Mouse (Mus musculus): ENCODE measurements at regions not wholly inside any gene's neighbourhood (a gene's known extent, or its start where the extent isn't known, plus 50 kb on each side); places are given as distances from the start of the nearest gene placed in this dataset.
"Not testable (repeated sequence)": the region's sequence is repeated elsewhere in the genome, so short reads cannot be mapped to it uniquely, and the experiment has no call there.

DNA sequence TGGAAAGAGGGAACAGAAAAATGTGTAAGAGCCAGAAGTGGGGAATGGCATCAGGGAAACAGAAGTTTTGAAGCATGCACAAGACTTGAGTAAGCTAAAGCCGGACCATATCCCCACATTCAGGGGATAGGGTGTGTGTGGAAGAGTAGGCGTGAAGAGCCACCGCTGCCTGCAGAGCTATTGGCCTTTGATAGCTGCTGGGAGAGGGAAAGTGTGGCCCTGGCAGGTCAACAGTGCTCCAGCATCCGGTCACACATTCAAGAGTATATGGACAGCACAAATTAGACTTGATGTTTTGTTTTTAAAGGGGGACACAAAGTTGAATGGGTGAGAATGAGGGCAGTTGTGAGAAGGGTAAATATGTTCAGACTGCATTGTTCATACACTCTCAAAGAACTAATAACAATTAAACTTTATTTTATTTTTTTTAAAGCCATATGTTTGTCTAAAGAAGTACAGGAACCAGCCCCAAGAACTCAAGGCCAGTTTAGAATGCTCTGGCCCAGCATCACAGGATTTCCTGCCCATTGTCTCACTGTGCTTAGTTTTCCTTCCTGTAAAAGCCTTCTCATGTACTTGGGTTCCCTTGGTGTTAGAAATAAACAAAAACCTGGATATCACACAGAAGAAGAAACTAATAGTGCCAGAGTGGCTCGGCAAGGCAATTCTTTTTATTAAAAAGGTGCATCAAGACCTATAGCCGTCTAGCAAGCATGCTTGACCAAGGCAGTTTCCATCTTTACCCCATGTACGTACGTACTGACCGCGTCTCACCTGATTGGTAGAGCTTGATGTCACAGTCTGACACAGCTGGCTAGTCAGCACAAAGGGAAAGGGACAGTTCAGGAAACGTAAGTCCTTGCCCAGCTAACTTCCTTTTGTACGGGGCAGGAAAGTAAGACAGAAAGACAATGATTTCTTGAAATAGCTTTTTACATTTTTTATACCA is 144.6 kb upstream of the Rbbp6 start:
- H3K4me1 ChIP-seq, result no peaks in the 10 kb centered on the region
- no peaks in the 10 kb centered on the region for H3K27me3 ChIP-seq
- no peaks in the 10 kb centered on the region for H3K36me3 ChIP-seq
- no peak overlapping the region for H3K4me3 ChIP-seq
- WGBS, result 62% methylated on average over 12 of the region's 12 CpGs
- no peaks in the 10 kb centered on the region for H3K9me3 ChIP-seq
- peak; percentile 57; the same call in 1 of the 2 replicates for ATAC-seq (ENCODE audit: borderline replicate concordance, extremely low read depth, low FRiP score, low TSS enrichment)
- peak overlapping the region; percentile 56 for H3K27ac ChIP-seq
- no peak overlapping the region for H3K9ac ChIP-seq
- H3K4me2 ChIP-seq, result no peak overlapping the region

DNA sequence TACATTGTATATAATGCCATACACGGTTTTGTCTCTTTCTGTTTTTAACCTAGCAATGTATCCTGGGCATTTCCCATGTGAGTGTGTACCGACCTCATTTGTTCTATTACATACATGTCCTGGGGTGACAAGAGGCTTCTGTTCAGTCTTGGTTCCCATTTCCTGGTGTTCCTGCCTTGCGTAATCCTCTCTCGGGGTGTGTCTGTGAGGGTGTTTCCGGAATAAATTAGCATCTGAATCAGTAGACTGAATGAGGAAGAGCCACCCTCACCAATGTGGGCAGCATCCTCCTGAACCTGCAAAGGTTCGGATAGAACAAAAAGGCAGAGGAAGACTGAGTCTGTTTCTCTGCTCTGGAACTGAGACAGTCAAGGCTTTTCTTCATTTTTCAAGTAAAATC is 142.1 kb upstream of the Rbbp6 start:
- H3K27me3 ChIP-seq, result no peaks in the 10 kb centered on the region
- no peaks in the 10 kb centered on the region for H3K36me3 ChIP-seq
- no peak overlapping the region for H3K9ac ChIP-seq
- H3K27ac ChIP-seq, result no peak overlapping the region
- H3K4me2 ChIP-seq, result no peak overlapping the region
- WGBS, result 60% methylated on average over 6 of the region's 6 CpGs
- ATAC-seq (ENCODE audit: borderline replicate concordance, extremely low read depth, low FRiP score, low TSS enrichment), result no peak
- no peaks in the 10 kb centered on the region for H3K9me3 ChIP-seq
- no peak overlapping the region for H3K4me3 ChIP-seq
- no peaks in the 10 kb centered on the region for H3K4me1 ChIP-seq

DNA sequence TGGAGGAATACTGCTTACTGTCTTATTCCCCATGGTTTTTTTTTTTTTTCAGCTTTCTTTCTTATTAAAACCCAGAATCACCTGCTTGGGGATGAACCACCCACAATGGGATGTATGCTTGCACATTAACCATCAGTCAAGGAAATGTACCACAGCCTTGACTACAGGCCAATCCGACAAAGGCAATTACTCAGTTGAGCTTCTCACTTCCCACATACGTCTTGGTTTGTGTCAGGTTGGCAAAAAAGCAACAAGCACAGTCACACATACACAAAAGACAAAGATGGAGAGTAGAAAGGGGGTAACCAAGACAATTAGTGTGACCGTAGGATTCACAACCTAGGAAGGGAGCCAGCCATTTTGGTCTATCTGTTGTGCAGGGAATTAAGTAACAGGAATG is 126.4 kb upstream of the Rbbp6 start:
- H3K27ac ChIP-seq, result no peak overlapping the region
- H3K4me3 ChIP-seq, result no peak overlapping the region
- no peaks in the 10 kb centered on the region for H3K9me3 ChIP-seq
- H3K9ac ChIP-seq, result no peak overlapping the region
- no peaks in the 10 kb centered on the region for H3K36me3 ChIP-seq
- WGBS, result 86% methylated on average over 3 of the region's 3 CpGs
- no peak for ATAC-seq (ENCODE audit: borderline replicate concordance, extremely low read depth, low FRiP score, low TSS enrichment)
- H3K27me3 ChIP-seq, result no peaks in the 10 kb centered on the region
- H3K4me1 ChIP-seq, result no peaks in the 10 kb centered on the region
- H3K4me2 ChIP-seq, result no peak overlapping the region

DNA sequence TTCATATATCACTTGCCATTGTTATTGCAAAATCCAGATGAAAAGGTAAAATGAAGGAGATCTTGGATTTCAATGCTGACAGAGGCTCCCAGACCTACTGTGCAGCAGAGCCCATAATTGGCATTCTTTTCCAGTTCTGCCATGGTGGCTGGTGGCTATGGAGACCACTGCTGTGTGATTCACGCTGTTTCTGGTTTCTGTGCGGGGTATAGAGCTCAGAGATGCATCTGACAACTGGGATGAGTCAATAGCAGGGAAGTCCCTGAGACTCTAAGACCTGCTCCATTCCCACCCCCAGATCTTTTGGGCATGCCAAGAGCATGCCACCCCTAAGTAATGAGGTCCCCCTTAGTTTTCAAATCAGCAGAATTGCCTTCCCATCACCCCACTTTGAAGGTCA is 120.7 kb upstream of the Rbbp6 start:
- Histone ChIP-seq H3K4me1 (no peaks in the 10 kb centered on the region), H3K27ac (no peak overlapping the region), H3K4me2 (no peak overlapping the region), H3K4me3 (no peak overlapping the region), H3K27me3 (no peaks in the 10 kb centered on the region), H3K9me3 (no peaks in the 10 kb centered on the region), H3K9ac (no peak overlapping the region), H3K36me3 (no peaks in the 10 kb centered on the region)
- no peak for ATAC-seq (ENCODE audit: borderline replicate concordance, extremely low read depth, low FRiP score, low TSS enrichment)
- WGBS, result 70% methylated on average over 2 of the region's 2 CpGs

DNA sequence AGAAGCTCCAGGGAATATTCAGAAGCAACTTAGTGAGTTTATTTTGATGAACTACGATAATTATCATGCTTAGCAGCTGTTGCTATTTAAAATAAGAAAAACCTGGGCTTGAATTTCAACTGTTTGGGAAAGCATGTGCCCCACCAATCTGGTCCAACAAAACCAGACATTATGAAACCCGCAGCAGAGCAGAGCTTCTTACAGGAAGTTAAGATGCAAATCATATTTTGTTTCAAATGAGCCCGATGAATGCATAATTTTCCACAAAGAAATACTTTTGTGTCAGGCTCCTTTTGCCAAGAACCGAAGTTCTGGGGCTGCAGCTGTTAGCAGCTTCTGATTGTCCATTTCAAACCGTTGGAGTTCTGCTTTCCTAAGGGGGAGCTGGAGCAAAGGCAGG is 118.1 kb upstream of the Rbbp6 start:
- no peak for ATAC-seq (ENCODE audit: borderline replicate concordance, extremely low read depth, low FRiP score, low TSS enrichment)
- Histone ChIP-seq H3K4me1 (no peaks in the 10 kb centered on the region), H3K4me2 (no peak overlapping the region), H3K27me3 (no peaks in the 10 kb centered on the region), H3K36me3 (no peaks in the 10 kb centered on the region), H3K9me3 (no peaks in the 10 kb centered on the region), H3K4me3 (no peak overlapping the region), H3K9ac (no peak overlapping the region), H3K27ac (no peak overlapping the region)
- WGBS, result 49% methylated on average over 5 of the region's 5 CpGs

DNA sequence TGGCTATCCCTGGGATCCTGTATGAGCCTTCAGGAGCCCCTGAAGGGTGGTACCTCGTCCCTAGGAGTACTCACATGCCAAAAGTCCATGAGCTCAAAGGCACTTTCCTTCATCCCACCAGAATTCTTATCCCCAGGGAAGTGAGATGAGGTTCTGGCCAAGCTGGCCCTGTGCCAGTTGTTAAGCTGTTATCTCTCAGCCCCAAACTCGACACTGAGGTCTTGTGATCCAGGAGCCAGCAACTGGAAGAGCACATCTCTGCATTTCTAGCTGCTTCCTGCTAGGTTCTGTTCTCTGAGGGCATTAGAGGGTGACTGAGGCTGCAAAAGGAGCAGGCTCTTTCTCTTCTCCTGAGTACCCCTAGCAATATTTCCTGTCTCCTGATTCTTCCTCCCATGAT is 92.1 kb upstream of the Rbbp6 start:
- Histone ChIP-seq H3K36me3 (no peaks in the 10 kb centered on the region), H3K4me3 (no peak overlapping the region), H3K9ac (no peak overlapping the region), H3K27ac (no peak overlapping the region), H3K9me3 (no peaks in the 10 kb centered on the region), H3K4me1 (no peaks in the 10 kb centered on the region), H3K4me2 (no peak overlapping the region), H3K27me3 (no peaks in the 10 kb centered on the region)
- no peak for ATAC-seq (ENCODE audit: borderline replicate concordance, extremely low read depth, low FRiP score, low TSS enrichment)
- WGBS, result 14% methylated on average over 2 of the region's 2 CpGs

DNA sequence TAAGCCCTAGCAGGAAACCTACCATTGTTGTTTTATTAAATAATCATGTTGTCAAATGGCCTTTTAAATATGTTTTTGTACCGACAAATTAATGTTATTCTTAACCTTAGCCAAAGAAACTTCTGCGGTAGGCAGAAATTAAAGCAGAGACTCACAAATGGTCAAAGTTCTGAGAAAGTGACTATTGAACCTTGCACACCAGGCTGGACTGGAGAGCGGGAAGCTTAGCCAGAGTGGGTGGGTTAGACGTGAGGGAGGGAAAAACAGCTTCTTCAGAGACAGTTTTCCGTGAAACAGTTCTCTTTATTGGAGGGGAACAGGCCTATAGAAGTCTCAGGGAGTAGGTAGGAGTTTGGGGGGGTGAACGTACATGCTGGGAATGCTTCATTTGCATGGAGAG is 89.2 kb upstream of the Rbbp6 start:
- Histone ChIP-seq H3K9ac (no peak overlapping the region), H3K4me1 (no peaks in the 10 kb centered on the region), H3K27me3 (no peaks in the 10 kb centered on the region), H3K9me3 (no peaks in the 10 kb centered on the region), H3K36me3 (no peaks in the 10 kb centered on the region), H3K4me2 (no peak overlapping the region), H3K27ac (no peak overlapping the region), H3K4me3 (no peak overlapping the region)
- no peak for ATAC-seq (ENCODE audit: borderline replicate concordance, extremely low read depth, low FRiP score, low TSS enrichment)
- 71% methylated on average over 6 of the region's 6 CpGs for WGBS

DNA sequence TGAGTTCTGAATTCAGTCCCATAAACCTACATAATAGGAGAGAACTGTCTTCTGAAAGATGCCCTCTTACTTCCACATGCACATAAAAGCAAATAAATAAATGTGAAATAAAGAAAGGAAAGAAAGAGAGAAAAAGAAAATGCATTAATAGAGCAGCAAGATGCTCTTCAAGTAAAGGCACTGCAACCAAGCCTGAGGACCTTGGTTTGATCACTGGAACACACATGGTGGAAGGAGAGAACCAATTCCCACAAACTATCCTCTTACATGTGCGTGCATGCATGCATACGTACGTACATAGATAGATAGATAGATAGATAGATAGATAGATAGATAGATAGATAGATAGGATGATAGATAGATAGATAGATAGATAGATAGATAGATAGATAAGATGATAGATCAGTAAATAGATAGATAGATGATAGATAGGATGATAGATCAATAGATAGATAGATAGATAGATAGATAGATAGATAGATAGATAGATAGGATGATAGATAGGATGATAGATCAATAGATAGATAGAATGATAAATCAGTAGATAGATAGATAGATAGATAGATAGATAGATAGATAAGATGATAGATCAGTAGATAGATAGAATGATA is 83.5 kb upstream of the Rbbp6 start:
- H3K36me3 ChIP-seq; H3K9ac ChIP-seq; H3K4me3 ChIP-seq; H3K27me3 ChIP-seq; H3K4me2 ChIP-seq; H3K9me3 ChIP-seq; ATAC-seq (ENCODE audit: borderline replicate concordance, extremely low read depth, low FRiP score, low TSS enrichment); H3K27ac ChIP-seq; H3K4me1 ChIP-seq: not testable (repeated sequence)
- 91% methylated on average over 3 of the region's 3 CpGs for WGBS

DNA sequence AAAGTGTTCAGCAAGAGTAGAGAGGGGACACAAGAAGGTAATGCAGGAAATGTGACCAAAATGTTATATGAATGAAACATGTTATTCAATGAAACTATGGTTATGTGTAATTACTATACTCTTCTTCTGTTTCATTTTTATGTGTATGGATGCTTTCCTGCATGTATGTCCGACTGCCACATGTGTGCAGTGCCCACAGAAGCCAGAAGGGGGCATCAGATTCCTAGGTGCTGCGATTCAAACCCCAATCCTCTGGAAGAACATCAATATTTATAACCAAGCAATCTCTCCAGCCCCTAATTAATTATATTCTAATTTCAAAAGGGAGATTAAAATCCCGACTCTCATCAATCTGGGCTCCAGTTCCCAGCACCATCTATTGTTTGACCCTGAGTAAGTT is 78.7 kb upstream of the Rbbp6 start:
- Histone ChIP-seq H3K4me2 (no peak overlapping the region), H3K9ac (no peak overlapping the region), H3K27ac (no peak overlapping the region), H3K36me3 (no peaks in the 10 kb centered on the region), H3K4me1 (no peaks in the 10 kb centered on the region), H3K4me3 (no peak overlapping the region), H3K9me3 (no peaks in the 10 kb centered on the region), H3K27me3 (no peaks in the 10 kb centered on the region)
- 86% methylated on average over 3 of the region's 3 CpGs for WGBS
- no peak for ATAC-seq (ENCODE audit: borderline replicate concordance, extremely low read depth, low FRiP score, low TSS enrichment)

DNA sequence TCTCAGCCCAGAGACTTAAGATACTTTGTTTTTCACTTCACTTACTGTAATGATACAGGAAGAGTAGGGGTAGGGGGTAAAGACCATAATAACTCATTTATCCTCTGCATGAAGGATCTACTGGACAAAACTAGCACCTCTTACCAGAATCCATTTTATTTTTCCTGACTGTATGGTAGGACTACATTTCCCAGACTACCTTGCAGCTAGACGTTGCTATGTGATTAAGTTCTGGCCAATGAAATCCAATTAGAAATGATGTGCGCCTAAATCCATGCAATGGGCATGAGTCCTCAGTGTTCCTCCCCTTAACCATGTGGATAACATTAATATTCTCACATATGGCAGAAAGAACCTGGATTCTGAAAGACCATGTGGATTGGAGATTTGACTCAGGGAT is 68.3 kb upstream of the Rbbp6 start:
- WGBS, result 72% methylated on average over 2 of the region's 2 CpGs

DNA sequence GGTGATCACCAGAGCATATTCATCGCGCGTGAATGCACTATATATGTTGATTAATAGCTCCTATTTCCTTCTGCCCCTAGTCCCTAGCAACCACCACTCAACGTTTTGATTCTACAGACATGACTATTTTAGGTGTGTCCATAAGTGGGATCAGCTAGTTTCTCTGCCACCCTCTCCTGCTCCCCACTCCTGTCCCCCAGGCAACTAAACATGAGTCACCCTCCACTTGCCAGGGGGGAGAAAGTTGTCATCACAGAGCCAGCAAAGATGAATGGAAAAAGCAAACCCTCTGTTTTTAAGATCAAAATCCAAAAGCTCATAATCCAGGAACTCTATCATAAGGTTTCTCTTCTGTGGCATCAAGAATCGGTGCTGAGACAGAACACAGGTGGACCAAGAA is 59.4 kb upstream of the Rbbp6 start:
- WGBS, result 78% methylated on average over 5 of the region's 5 CpGs

More for the DNA sequence above, 68.3 kb upstream of the Rbbp6 start:
- no peak overlapping the region for H3K4me3 ChIP-seq
- H3K9me3 ChIP-seq, result no peaks in the 10 kb centered on the region
- no peaks in the 10 kb centered on the region for H3K4me1 ChIP-seq
- no peak overlapping the region for H3K27ac ChIP-seq
- H3K27me3 ChIP-seq, result no peaks in the 10 kb centered on the region
- H3K36me3 ChIP-seq, result no peaks in the 10 kb centered on the region
- ATAC-seq (ENCODE audit: borderline replicate concordance, extremely low read depth, low FRiP score, low TSS enrichment), result no peak
- no peak overlapping the region for H3K9ac ChIP-seq
- H3K4me2 ChIP-seq, result no peak overlapping the region

DNA sequence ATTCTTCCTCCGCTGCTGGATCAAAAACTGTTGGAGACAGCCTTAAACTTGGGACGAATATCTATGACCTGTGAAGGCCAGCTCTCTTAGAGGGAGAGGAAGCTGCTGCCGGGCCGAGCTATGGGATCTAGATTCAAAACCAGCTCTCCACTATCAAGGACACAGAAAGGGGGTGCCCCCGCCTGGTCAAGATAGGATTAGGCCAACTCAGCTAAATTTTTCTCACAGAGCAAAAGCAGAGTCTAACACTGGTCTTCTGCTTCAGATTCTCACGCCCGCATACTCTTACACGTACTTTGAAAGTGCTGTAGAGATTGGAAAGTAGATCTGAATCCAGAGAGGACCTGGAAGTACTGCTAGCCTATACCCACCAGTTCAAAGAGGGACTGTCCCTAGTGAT is 56.2 kb upstream of the Rbbp6 start:
- no peaks in the 10 kb centered on the region for H3K36me3 ChIP-seq
- H3K4me3 ChIP-seq, result no peak overlapping the region
- H3K9ac ChIP-seq, result no peak overlapping the region
- no peaks in the 10 kb centered on the region for H3K4me1 ChIP-seq
- H3K27me3 ChIP-seq, result no peaks in the 10 kb centered on the region
- WGBS, result 76% methylated on average over 8 of the region's 8 CpGs
- no peak for ATAC-seq (ENCODE audit: borderline replicate concordance, extremely low read depth, low FRiP score, low TSS enrichment)
- no peaks in the 10 kb centered on the region for H3K9me3 ChIP-seq
- H3K27ac ChIP-seq, result no peak overlapping the region
- H3K4me2 ChIP-seq, result no peak overlapping the region

More for the DNA sequence above, 59.4 kb upstream of the Rbbp6 start:
- Histone ChIP-seq H3K9me3 (no peaks in the 10 kb centered on the region), H3K36me3 (no peaks in the 10 kb centered on the region), H3K27me3 (no peaks in the 10 kb centered on the region), H3K9ac (no peak overlapping the region), H3K4me3 (no peak overlapping the region), H3K4me2 (no peak overlapping the region), H3K27ac (no peak overlapping the region), H3K4me1 (no peaks in the 10 kb centered on the region)
- no peak for ATAC-seq (ENCODE audit: borderline replicate concordance, extremely low read depth, low FRiP score, low TSS enrichment)

All from lung, embryonic 15.5 days (tissue).